Mouse (Mus musculus) ES-Bruce4 (cell line): ENCODE measurements around the gene Lsm3.

ENCODE experiments used
- CTCF ChIP-seq: IDR thresholded peaks from one replicate; pipeline ENCODE4 v1.8.1; 2011; ENCODE audit warnings: low read depth, low read length
- EP300 ChIP-seq: IDR thresholded peaks from 2 replicates; pipeline ENCODE4 v1.6.1; 2011; ENCODE audit warnings: low read depth, low read length; ENCODE audit not compliant: insufficient read depth
- POLR2A ChIP-seq: IDR thresholded peaks from one replicate; pipeline ENCODE4 v1.8.1; 2011; ENCODE audit warnings: low read length; ENCODE audit not compliant: insufficient read depth

DNA sequence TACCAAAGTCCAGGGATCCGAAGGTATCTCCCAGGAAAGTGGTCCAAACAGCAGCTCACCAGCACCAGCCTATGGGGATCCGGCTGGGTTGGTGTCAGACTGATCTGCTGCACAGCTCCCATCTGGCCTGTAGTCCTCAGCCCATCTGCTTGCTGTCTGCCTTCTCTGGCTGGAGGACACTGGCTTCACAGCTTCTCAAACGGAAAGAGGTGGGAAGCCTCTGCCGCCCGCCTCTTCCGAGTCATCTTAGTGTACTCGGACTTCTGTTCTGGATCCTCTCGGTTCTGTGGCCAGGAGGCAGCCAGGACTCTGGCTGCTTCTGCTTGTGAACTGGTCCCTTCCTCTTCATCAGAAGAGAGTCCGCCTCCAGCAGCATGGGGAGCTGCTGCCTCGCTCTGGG, 25.9 kb upstream of the Lsm3 start:
- TF ChIP-seq POLR2A, result no peak
- TF ChIP-seq CTCF, result no peak
- no peak for TF ChIP-seq EP300
